Mouse (Mus musculus): ENCODE data around the gene Nol4l. TPM values are rescaled to one million over a fixed set of nuclear protein-coding genes. Genes with fewer than 3 reads are reported as not detected.
"Not testable (repeated sequence)": the region's sequence is repeated elsewhere in the genome, so short reads cannot be mapped to it uniquely, and the experiment has no call there.

The Nol4l gene
- polyA plus RNA-seq, 1 experiment = 47.5 TPM

- Histone ChIP-seq H3K36me3 (ENCODE audit: control insufficient read depth, insufficient read depth, low read length) (peaks cover 26% of the 10 kb centered on the region), H3K27me3 (ENCODE audit: control insufficient read depth, insufficient read depth, low read length) (no peaks in the 10 kb centered on the region), H3K27ac (ENCODE audit: insufficient read depth, low read depth, low read length) (no peak overlapping the region), H3K4me3 (ENCODE audit: low read depth, low read length) (no peak overlapping the region), H3K4me1 (ENCODE audit: control insufficient read depth, insufficient read depth, insufficient read length, low read length) (no peaks in the 10 kb centered on the region)
- TF ChIP-seq POLR2A (IDR thresholded peaks at IDR 0.05; ENCODE audit: low read depth, low read length) (no peak), CTCF (IDR thresholded peaks at IDR 0.05; ENCODE audit: extremely low read depth, insufficient read length, insufficient replicate concordance, low read depth, low read length) (no peak)
Measured at GRCm38 (mm10) chr2:153370871-153371270, 158.9 kb downstream of the Nol4l start.

GRCm38 (mm10) chr2:153364531-153364930 lies 165.2 kb downstream of the Nol4l start:
- not testable (repeated sequence) for H3K4me1 ChIP-seq (ENCODE audit: control insufficient read depth, insufficient read depth, insufficient read length, low read length); H3K27ac ChIP-seq (ENCODE audit: insufficient read depth, low read depth, low read length); H3K4me3 ChIP-seq (ENCODE audit: low read depth, low read length); H3K27me3 ChIP-seq (ENCODE audit: control insufficient read depth, insufficient read depth, low read length)
- H3K36me3 ChIP-seq (ENCODE audit: control insufficient read depth, insufficient read depth, low read length) = peaks cover 42% of the 10 kb centered on the region
- WGBS = 90% methylated on average over 14 of the region's 14 CpGs

- H3K4me3 ChIP-seq (ENCODE audit: low read depth, low read length) = no peak overlapping the region
- no peak overlapping the region for H3K27ac ChIP-seq (ENCODE audit: insufficient read depth, low read depth, low read length)
- H3K36me3 ChIP-seq (ENCODE audit: control insufficient read depth, insufficient read depth, low read length) = peaks cover 43% of the 10 kb centered on the region
- H3K27me3 ChIP-seq (ENCODE audit: control insufficient read depth, insufficient read depth, low read length) = no peaks in the 10 kb centered on the region
- TF ChIP-seq CTCF (IDR thresholded peaks at IDR 0.05; ENCODE audit: extremely low read depth, insufficient read length, insufficient replicate concordance, low read depth, low read length) (no peak), POLR2A (IDR thresholded peaks at IDR 0.05; ENCODE audit: low read depth, low read length) (no peak)
- H3K4me1 ChIP-seq (ENCODE audit: control insufficient read depth, insufficient read depth, insufficient read length, low read length) = no peaks in the 10 kb centered on the region
- WGBS = 91% methylated on average over 1 of the region's 1 CpGs
Measured at GRCm38 (mm10) chr2:153361101-153361710, 168.6 kb downstream of the Nol4l start.

Other genes with a start within 250 kb of the Nol4l start
- 2.8 and 4.9 TPM in 2 replicates for gene Kif3b, start 238.6 kb downstream of the Nol4l start, polyA plus RNA-seq (2012; rRNA removed)
- 3.1 and 6.7 TPM in 2 replicates for gene Asxl1, start 184.1 kb downstream of the Nol4l start, polyA plus RNA-seq (2012; rRNA removed)
- not detected in 2 replicates for gene 4930404H24Rik, start 37.2 kb downstream of the Nol4l start, polyA plus RNA-seq (2012; rRNA removed)
- 9.0 and 16.2 TPM in 2 replicates for gene Commd7, start 102.8 kb upstream of the Nol4l start, polyA plus RNA-seq (2012; rRNA removed)
- gene Dnmt3b, start 119.5 kb upstream of the Nol4l start, polyA plus RNA-seq (2012; rRNA removed) = 0.61 and 0.98 TPM in 2 replicates
- not detected in 2 replicates for gene Dnmt3c, start 166.7 kb upstream of the Nol4l start, polyA plus RNA-seq (2012; rRNA removed)
- gene Mapre1, start 211.3 kb upstream of the Nol4l start, polyA plus RNA-seq (2012; rRNA removed) = 1.5 and 3.8 TPM in 2 replicates
- gene Efcab8, start 250.0 kb upstream of the Nol4l start, polyA plus RNA-seq (2012; rRNA removed) = 0.10 TPM in 1 of 2 replicates, not detected in the other

Measured in small intestine, adult 2 months (tissue).